Mouse (Mus musculus): ENCODE data around the gene Prkacb. TPM values are rescaled to one million over a fixed set of nuclear protein-coding genes. Genes with fewer than 3 reads are reported as not detected.

Prkacb gene
- polyA plus RNA-seq, 2 experiments: 6.1 to 10.9 TPM

DNA sequence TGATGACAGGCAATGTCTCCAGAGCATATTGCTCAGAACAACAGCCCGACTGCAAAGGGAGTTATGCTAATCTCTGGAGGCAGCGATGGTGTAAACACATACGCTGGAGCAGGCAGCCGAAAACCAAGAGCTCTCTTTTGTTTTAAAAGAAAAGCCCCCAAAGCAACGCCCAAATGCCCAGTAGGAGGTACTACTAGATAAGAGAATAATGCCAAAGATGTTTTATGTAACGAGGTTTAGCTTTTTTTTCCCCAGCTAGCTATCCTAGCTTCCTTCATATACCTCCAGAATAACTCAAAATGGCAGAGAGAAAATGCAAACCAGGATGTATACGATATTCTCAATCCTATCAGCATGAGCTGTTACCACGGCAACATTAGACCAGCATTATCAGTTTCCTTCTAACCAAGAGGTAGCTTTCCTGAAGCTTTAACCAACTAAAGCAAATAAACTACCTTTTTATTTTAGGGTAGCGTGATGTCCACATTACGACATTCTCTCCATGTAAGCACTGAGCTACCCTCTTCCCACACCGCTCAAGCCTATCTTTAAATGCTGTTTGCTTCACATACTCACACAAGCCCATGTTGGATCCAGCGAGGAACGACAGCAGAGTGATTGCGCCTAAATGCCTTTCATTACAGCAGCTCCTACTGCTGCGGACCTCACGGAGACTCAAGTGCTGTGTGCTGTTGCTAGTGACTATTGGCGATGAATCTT lies 42.7 kb downstream of the Prkacb start:
- H3K27ac ChIP-seq: no peak overlapping the region
- no peak for ATAC-seq (ENCODE audit: insufficient read depth)
- H3K36me3 ChIP-seq (replicated peaks; ENCODE audit: control insufficient read depth, insufficient read depth, low read depth): no peaks in the 10 kb centered on the region
- peak overlapping the region; percentile 48 for H3K4me2 ChIP-seq (ENCODE audit: low read depth)
- H3K4me1 ChIP-seq (replicated peaks; ENCODE audit: control insufficient read depth in 2 of 2, insufficient read depth in 2 of 2, low read length in 1 of 2): peaks cover 2 to 13% of the 10 kb centered on the region in 2 experiments; a peak in 2 of 4 replicates
- WGBS (ENCODE audit: insufficient replicate concordance): 46% methylated on average over 17 of the region's 17 CpGs
- no peak for DNase-seq (ENCODE audit: low read depth in 3 of 3, low spot score in 3 of 3)
- peak overlapping the region; percentile 6; the same call in 1 of the 2 replicates for H3K9ac ChIP-seq (replicated peaks)
- TF ChIP-seq CTCF (IDR thresholded peaks at IDR 0.05; ENCODE audit: low read depth): no peak
- no peak for TF ChIP-seq EP300 (IDR thresholded peaks at IDR 0.05; ENCODE audit: low read depth)
- H3K9me3 ChIP-seq (ENCODE audit: control insufficient read depth, low read length): no peaks in the 10 kb centered on the region
- H3K4me3 ChIP-seq (ENCODE audit: insufficient read depth in 1 of 2, low read depth in 2 of 2, low read length in 2 of 2): peak overlapping the region in 1 of 2 experiments; percentile 6; a peak in 1 of 4 replicates
- H3K27me3 ChIP-seq (ENCODE audit: control insufficient read depth, insufficient read depth, low read length): no peaks in the 10 kb centered on the region

DNA sequence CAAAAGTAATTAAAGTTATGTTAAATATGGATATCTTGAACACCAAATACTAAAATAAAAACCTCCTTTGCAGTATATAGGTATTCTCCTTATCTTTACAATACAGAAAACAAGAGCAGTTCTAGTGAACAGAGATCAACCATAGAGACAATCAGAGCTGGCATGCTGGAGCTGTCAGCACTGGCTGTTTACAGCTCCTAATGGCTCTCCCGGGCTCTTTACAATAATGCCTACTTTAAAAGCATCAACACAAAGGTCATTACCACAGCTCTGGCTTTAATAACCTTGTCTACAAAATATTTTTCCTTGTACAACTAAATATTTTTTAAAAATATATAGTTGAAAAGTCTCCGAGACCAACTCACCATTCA lies 43.2 kb downstream of the Prkacb start:
- Histone ChIP-seq H3K27me3 (ENCODE audit: control insufficient read depth, insufficient read depth, low read length) (no peaks in the 10 kb centered on the region), H3K27ac (no peak overlapping the region), H3K4me1 (replicated peaks; ENCODE audit: control insufficient read depth in 2 of 2, insufficient read depth in 2 of 2, low read length in 1 of 2) (peaks cover 4 to 19% of the 10 kb centered on the region in 2 experiments), H3K9ac (replicated peaks) (no peak overlapping the region), H3K9me3 (ENCODE audit: control insufficient read depth, low read length) (no peaks in the 10 kb centered on the region), H3K36me3 (replicated peaks; ENCODE audit: control insufficient read depth, insufficient read depth, low read depth) (no peaks in the 10 kb centered on the region), H3K4me3 (ENCODE audit: insufficient read depth in 1 of 2, low read depth in 2 of 2, low read length in 2 of 2) (no peak overlapping the region), H3K4me2 (ENCODE audit: low read depth) (peak overlapping the region; percentile 48)
- WGBS (ENCODE audit: insufficient replicate concordance): 49% methylated on average over 2 of the region's 2 CpGs
- DNase-seq (ENCODE audit: low read depth in 3 of 3, low spot score in 3 of 3) (no peak), ATAC-seq (ENCODE audit: insufficient read depth) (no peak)
- TF ChIP-seq EP300 (IDR thresholded peaks at IDR 0.05; ENCODE audit: low read depth) (no peak), CTCF (IDR thresholded peaks at IDR 0.05; ENCODE audit: low read depth) (no peak)

DNA sequence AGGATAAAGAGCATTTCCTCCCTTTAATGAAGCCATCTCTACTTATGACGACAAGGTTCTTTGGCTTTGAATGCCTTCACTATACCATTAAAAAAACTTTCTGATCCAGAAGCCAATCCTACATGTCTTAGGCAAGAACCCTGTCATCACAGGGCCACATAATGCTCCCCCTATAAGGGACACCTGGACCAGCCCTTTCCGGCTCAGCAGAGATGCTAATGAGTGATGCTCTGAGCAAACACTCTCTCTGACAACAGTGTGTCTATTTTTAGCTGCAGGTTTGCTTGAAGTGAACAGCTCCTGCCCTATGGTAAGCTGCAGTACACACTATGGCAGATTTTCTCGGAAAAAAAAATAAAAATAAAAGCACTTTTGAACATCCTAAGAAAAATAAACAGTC lies 43.9 kb downstream of the Prkacb start:
- ATAC-seq (ENCODE audit: insufficient read depth) (no peak), DNase-seq (ENCODE audit: low read depth in 3 of 3, low spot score in 3 of 3) (no peak)
- Histone ChIP-seq H3K4me1 (replicated peaks; ENCODE audit: control insufficient read depth in 2 of 2, insufficient read depth in 2 of 2, low read length in 1 of 2) (peaks cover 11 to 25% of the 10 kb centered on the region in 2 experiments), H3K4me3 (ENCODE audit: insufficient read depth in 1 of 2, low read depth in 2 of 2, low read length in 2 of 2) (no peak overlapping the region), H3K4me2 (ENCODE audit: low read depth) (no peak overlapping the region), H3K27me3 (ENCODE audit: control insufficient read depth, insufficient read depth, low read length) (no peaks in the 10 kb centered on the region), H3K9me3 (ENCODE audit: control insufficient read depth, low read length) (no peaks in the 10 kb centered on the region), H3K36me3 (replicated peaks; ENCODE audit: control insufficient read depth, insufficient read depth, low read depth) (no peaks in the 10 kb centered on the region), H3K27ac (no peak overlapping the region), H3K9ac (replicated peaks) (no peak overlapping the region)
- TF ChIP-seq CTCF (IDR thresholded peaks at IDR 0.05; ENCODE audit: low read depth) (no peak), EP300 (IDR thresholded peaks at IDR 0.05; ENCODE audit: low read depth) (no peak)
- WGBS (ENCODE audit: insufficient replicate concordance): 61% methylated on average over 3 of the region's 3 CpGs

DNA sequence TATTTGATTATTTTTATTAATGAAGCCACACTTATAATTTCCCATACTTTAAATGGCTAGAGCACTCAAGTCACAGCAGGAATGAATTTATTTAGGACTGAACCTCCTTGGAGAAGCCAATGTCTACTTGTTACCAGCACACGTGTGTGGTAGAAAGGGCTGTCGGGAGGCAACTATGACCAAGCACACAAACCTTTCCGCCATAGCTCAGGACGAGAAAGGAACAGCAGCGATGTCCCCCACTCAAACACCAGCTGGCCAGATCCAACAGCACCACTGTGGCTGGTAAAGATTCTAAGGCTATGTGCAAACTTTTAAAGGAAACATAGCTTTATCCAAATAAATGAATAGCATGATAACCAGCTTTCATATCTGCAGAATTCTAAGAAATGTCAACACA lies 44.4 kb downstream of the Prkacb start:
- Histone ChIP-seq H3K27me3 (ENCODE audit: control insufficient read depth, insufficient read depth, low read length) (no peaks in the 10 kb centered on the region), H3K27ac (no peak overlapping the region), H3K4me3 (ENCODE audit: insufficient read depth in 1 of 2, low read depth in 2 of 2, low read length in 2 of 2) (no peak overlapping the region), H3K36me3 (replicated peaks; ENCODE audit: control insufficient read depth, insufficient read depth, low read depth) (no peaks in the 10 kb centered on the region), H3K9me3 (ENCODE audit: control insufficient read depth, low read length) (no peaks in the 10 kb centered on the region), H3K9ac (replicated peaks) (no peak overlapping the region), H3K4me2 (ENCODE audit: low read depth) (no peak overlapping the region), H3K4me1 (replicated peaks; ENCODE audit: control insufficient read depth in 2 of 2, insufficient read depth in 2 of 2, low read length in 1 of 2) (peaks cover 11 to 26% of the 10 kb centered on the region in 2 experiments)
- no peak for DNase-seq (ENCODE audit: low read depth in 3 of 3, low spot score in 3 of 3)
- TF ChIP-seq CTCF (IDR thresholded peaks at IDR 0.05; ENCODE audit: low read depth) (no peak), EP300 (IDR thresholded peaks at IDR 0.05; ENCODE audit: low read depth) (no peak)
- no peak for ATAC-seq (ENCODE audit: insufficient read depth)
- 83% methylated on average over 5 of the region's 5 CpGs for WGBS (ENCODE audit: insufficient replicate concordance)

DNA sequence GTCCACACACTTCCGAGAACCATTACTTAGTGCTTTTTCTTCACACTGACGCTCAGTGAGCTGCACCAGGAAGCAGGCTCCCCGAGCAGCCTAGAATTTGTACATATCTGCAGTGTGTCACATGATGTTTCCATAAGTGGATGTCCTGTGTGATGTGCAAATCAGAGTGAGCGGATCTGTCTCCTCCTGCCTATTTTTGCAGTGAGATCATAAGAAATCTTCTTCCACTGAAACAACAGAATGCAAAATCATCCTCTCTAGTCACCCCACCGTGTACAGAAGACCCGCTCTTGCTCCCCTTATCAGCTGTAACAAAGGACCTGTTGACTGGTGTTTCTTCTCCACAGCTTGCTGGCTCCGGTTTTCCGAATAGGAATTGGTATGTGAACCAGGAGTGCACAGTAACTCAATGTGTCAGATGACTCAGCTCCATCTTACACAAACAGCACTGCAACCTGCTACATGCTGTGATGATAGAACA lies 46.0 kb downstream of the Prkacb start:
- no peak for DNase-seq (ENCODE audit: low read depth in 3 of 3, low spot score in 3 of 3)
- Histone ChIP-seq H3K9me3 (ENCODE audit: control insufficient read depth, low read length) (no peaks in the 10 kb centered on the region), H3K27ac (no peak overlapping the region), H3K4me3 (ENCODE audit: insufficient read depth in 1 of 2, low read depth in 2 of 2, low read length in 2 of 2) (no peak overlapping the region), H3K36me3 (replicated peaks; ENCODE audit: control insufficient read depth, insufficient read depth, low read depth) (no peaks in the 10 kb centered on the region), H3K4me2 (ENCODE audit: low read depth) (no peak overlapping the region), H3K4me1 (replicated peaks; ENCODE audit: control insufficient read depth in 2 of 2, insufficient read depth in 2 of 2, low read length in 1 of 2) (peaks cover 13 to 31% of the 10 kb centered on the region in 2 experiments), H3K27me3 (ENCODE audit: control insufficient read depth, insufficient read depth, low read length) (no peaks in the 10 kb centered on the region), H3K9ac (replicated peaks) (no peak overlapping the region)
- 64% methylated on average over 8 of the region's 8 CpGs for WGBS (ENCODE audit: insufficient replicate concordance)
- no peak for ATAC-seq (ENCODE audit: insufficient read depth)
- no peak for TF ChIP-seq EP300 (IDR thresholded peaks at IDR 0.05; ENCODE audit: low read depth)
- no peak for TF ChIP-seq CTCF (IDR thresholded peaks at IDR 0.05; ENCODE audit: low read depth)

All from liver, embryonic 14.5 days (tissue).